Mouse (Mus musculus): ENCODE data around the gene Tm6sf1. TPM values are rescaled to one million over a fixed set of nuclear protein-coding genes. Genes with fewer than 3 reads are reported as not detected.

Gene Tm6sf1
- polyA plus RNA-seq, 1 experiment: 115 TPM

- Histone ChIP-seq H3K27me3 (ENCODE audit: control insufficient read depth, insufficient read depth, low read length) (no peaks in the 10 kb centered on the region), H3K4me1 (ENCODE audit: control insufficient read depth, insufficient read depth, insufficient read length) (no peaks in the 10 kb centered on the region), H3K36me3 (ENCODE audit: control insufficient read depth, insufficient read depth, low read length) (no peaks in the 10 kb centered on the region), H3K27ac (ENCODE audit: insufficient read depth, low read length) (no peak overlapping the region), H3K4me3 (ENCODE audit: extremely low read depth, insufficient read depth, insufficient read length) (no peak overlapping the region)
- TF ChIP-seq CTCF (IDR thresholded peaks at IDR 0.05; ENCODE audit: extremely low read depth, insufficient read depth, insufficient read length, insufficient replicate concordance) (no peak), POLR2A (IDR thresholded peaks at IDR 0.05; ENCODE audit: low read depth, low read length) (no peak)
- WGBS: 90% methylated on average over 2 of the region's 2 CpGs
- no peak for DNase-seq (ENCODE audit: low read depth in 1 of 2, low spot score in 2 of 2)
Observed at GRCm38 (mm10) chr7:81904926-81905325, 46.1 kb downstream of the Tm6sf1 start.

GRCm38 (mm10) chr7:81918316-81918715, 59.5 kb downstream of the Tm6sf1 start:
- Histone ChIP-seq H3K4me1 (ENCODE audit: control insufficient read depth, insufficient read depth, insufficient read length) (no peaks in the 10 kb centered on the region; the same call in 1 of the 2 replicates), H3K36me3 (ENCODE audit: control insufficient read depth, insufficient read depth, low read length) (no peaks in the 10 kb centered on the region), H3K27me3 (ENCODE audit: control insufficient read depth, insufficient read depth, low read length) (no peaks in the 10 kb centered on the region), H3K27ac (ENCODE audit: insufficient read depth, low read length) (no peak overlapping the region), H3K4me3 (ENCODE audit: extremely low read depth, insufficient read depth, insufficient read length) (no peak overlapping the region)
- no peak for TF ChIP-seq CTCF (IDR thresholded peaks at IDR 0.05; ENCODE audit: extremely low read depth, insufficient read depth, insufficient read length, insufficient replicate concordance)
- no peak for TF ChIP-seq POLR2A (IDR thresholded peaks at IDR 0.05; ENCODE audit: low read depth, low read length)
- WGBS: 90% methylated on average over 5 of the region's 5 CpGs
- DNase-seq (ENCODE audit: low read depth in 1 of 2, low spot score in 2 of 2): no peak

- Histone ChIP-seq H3K27ac (ENCODE audit: insufficient read depth, low read length) (no peak overlapping the region), H3K4me1 (ENCODE audit: control insufficient read depth, insufficient read depth, insufficient read length) (no peaks in the 10 kb centered on the region; the same call in 1 of the 2 replicates), H3K36me3 (ENCODE audit: control insufficient read depth, insufficient read depth, low read length) (no peaks in the 10 kb centered on the region), H3K4me3 (ENCODE audit: extremely low read depth, insufficient read depth, insufficient read length) (no peak overlapping the region), H3K27me3 (ENCODE audit: control insufficient read depth, insufficient read depth, low read length) (no peaks in the 10 kb centered on the region)
- DNase-seq (ENCODE audit: low read depth in 1 of 2, low spot score in 2 of 2): no peak
- 77% methylated on average over 4 of the region's 4 CpGs for WGBS
- TF ChIP-seq CTCF (IDR thresholded peaks at IDR 0.05; ENCODE audit: extremely low read depth, insufficient read depth, insufficient read length, insufficient replicate concordance): no peak
- TF ChIP-seq POLR2A (IDR thresholded peaks at IDR 0.05; ENCODE audit: low read depth, low read length): no peak
Observed at GRCm38 (mm10) chr7:81920314-81920713, 61.5 kb downstream of the Tm6sf1 start.

- H3K36me3 ChIP-seq (ENCODE audit: control insufficient read depth, insufficient read depth, low read length): no peaks in the 10 kb centered on the region
- no peak overlapping the region for H3K4me3 ChIP-seq (ENCODE audit: extremely low read depth, insufficient read depth, insufficient read length)
- no peak overlapping the region for H3K27ac ChIP-seq (ENCODE audit: insufficient read depth, low read length)
- TF ChIP-seq CTCF (IDR thresholded peaks at IDR 0.05; ENCODE audit: extremely low read depth, insufficient read depth, insufficient read length, insufficient replicate concordance) (no peak), POLR2A (IDR thresholded peaks at IDR 0.05; ENCODE audit: low read depth, low read length) (no peak)
- 5% methylated on average over 1 of the region's 1 CpGs for WGBS
- H3K4me1 ChIP-seq (ENCODE audit: control insufficient read depth, insufficient read depth, insufficient read length): no peaks in the 10 kb centered on the region; the same call in 1 of the 2 replicates
- no peaks in the 10 kb centered on the region for H3K27me3 ChIP-seq (ENCODE audit: control insufficient read depth, insufficient read depth, low read length)
- peak in 1 of 2 experiments; percentile 55 for DNase-seq (ENCODE audit: low read depth in 1 of 2, low spot score in 2 of 2)
Observed at GRCm38 (mm10) chr7:81921379-81921952, 62.7 kb downstream of the Tm6sf1 start.

- 52% methylated on average over 7 of the region's 7 CpGs for WGBS
- Histone ChIP-seq H3K27me3 (ENCODE audit: control insufficient read depth, insufficient read depth, low read length) (peaks cover 11% of the 10 kb centered on the region), H3K4me3 (ENCODE audit: extremely low read depth, insufficient read depth, insufficient read length) (no peak overlapping the region), H3K4me1 (ENCODE audit: control insufficient read depth, insufficient read depth, insufficient read length) (peaks cover 6% of the 10 kb centered on the region; the same call in 1 of the 2 replicates), H3K36me3 (ENCODE audit: control insufficient read depth, insufficient read depth, low read length) (no peaks in the 10 kb centered on the region), H3K27ac (ENCODE audit: insufficient read depth, low read length) (no peak overlapping the region)
- no peak for DNase-seq (ENCODE audit: low read depth in 1 of 2, low spot score in 2 of 2)
- TF ChIP-seq CTCF (IDR thresholded peaks at IDR 0.05; ENCODE audit: extremely low read depth, insufficient read depth, insufficient read length, insufficient replicate concordance) (no peak), POLR2A (IDR thresholded peaks at IDR 0.05; ENCODE audit: low read depth, low read length) (no peak)
Observed at GRCm38 (mm10) chr7:81928998-81929397, 70.2 kb downstream of the Tm6sf1 start.

GRCm38 (mm10) chr7:81932521-81933045, 73.8 kb downstream of the Tm6sf1 start:
- Histone ChIP-seq H3K27me3 (ENCODE audit: control insufficient read depth, insufficient read depth, low read length) (peaks cover 18% of the 10 kb centered on the region), H3K36me3 (ENCODE audit: control insufficient read depth, insufficient read depth, low read length) (no peaks in the 10 kb centered on the region), H3K4me3 (ENCODE audit: extremely low read depth, insufficient read depth, insufficient read length) (no peak overlapping the region), H3K27ac (ENCODE audit: insufficient read depth, low read length) (no peak overlapping the region), H3K4me1 (ENCODE audit: control insufficient read depth, insufficient read depth, insufficient read length) (peaks cover 10% of the 10 kb centered on the region; the same call in 1 of the 2 replicates)
- 53% methylated on average over 5 of the region's 5 CpGs for WGBS
- no peak for DNase-seq (ENCODE audit: low read depth in 1 of 2, low spot score in 2 of 2)
- no peak for TF ChIP-seq POLR2A (IDR thresholded peaks at IDR 0.05; ENCODE audit: low read depth, low read length)
- no peak for TF ChIP-seq CTCF (IDR thresholded peaks at IDR 0.05; ENCODE audit: extremely low read depth, insufficient read depth, insufficient read length, insufficient replicate concordance)

- Histone ChIP-seq H3K27ac (ENCODE audit: insufficient read depth, low read length) (0 out of 2 replicates have a peak overlapping the region, but pooled peaks have one; percentile 0), H3K4me1 (ENCODE audit: control insufficient read depth, insufficient read depth, insufficient read length) (peaks cover 10% of the 10 kb centered on the region; the same call in 1 of the 2 replicates), H3K27me3 (ENCODE audit: control insufficient read depth, insufficient read depth, low read length) (peaks cover 18% of the 10 kb centered on the region), H3K4me3 (ENCODE audit: extremely low read depth, insufficient read depth, insufficient read length) (peak overlapping the region; percentile 66), H3K36me3 (ENCODE audit: control insufficient read depth, insufficient read depth, low read length) (no peaks in the 10 kb centered on the region)
- TF ChIP-seq POLR2A (IDR thresholded peaks at IDR 0.05; ENCODE audit: low read depth, low read length) (no peak), CTCF (IDR thresholded peaks at IDR 0.05; ENCODE audit: extremely low read depth, insufficient read depth, insufficient read length, insufficient replicate concordance) (no peak)
- no peak for DNase-seq (ENCODE audit: low read depth in 1 of 2, low spot score in 2 of 2)
- 11% methylated on average over 23 of the region's 23 CpGs for WGBS
Observed at GRCm38 (mm10) chr7:81933061-81933600, 74.3 kb downstream of the Tm6sf1 start.
